Mouse (Mus musculus) heart, adult 2 months (tissue): ENCODE measurements around the gene Ccdc82. TPM values are rescaled to one million over a fixed set of nuclear protein-coding genes. Genes with fewer than 3 reads are reported as not detected.

Experiments used
- DNase-seq, 2 experiments: peaks; one replicate each; pipeline ENCODE4 v3.0.0; 2021
- H3K27ac ChIP-seq: fragments of 200-600 bp; 2 replicates; pipeline ENCODE4 v1.8.1; 2022
- H3K27me3 ChIP-seq: fragments of 200-500 bp; 2 replicates; pipeline ENCODE4 v1.6.1; 2012; ENCODE audit warnings: mild to moderate bottlenecking, low read length, inconsistent platforms, mixed read lengths; ENCODE audit not compliant: control insufficient read depth, insufficient read depth
- H3K36me3 ChIP-seq: fragments of 200-500 bp; 2 replicates; pipeline ENCODE4 v1.6.1; 2012; ENCODE audit warnings: low read length, inconsistent platforms; ENCODE audit not compliant: control insufficient read depth, insufficient read depth
- H3K4me1 ChIP-seq: fragments of 200-500 bp; 2 replicates; pipeline ENCODE4 v1.6.1; 2011; ENCODE audit warnings: low read length; ENCODE audit not compliant: control insufficient read depth, insufficient read depth
- H3K4me3 ChIP-seq: fragments of 200-600 bp; 2 replicates; pipeline ENCODE4 v1.8.1; 2022
- H3K79me2 ChIP-seq: fragments of 200-500 bp; replicated peaks from 2 replicates; pipeline ENCODE4 v1.6.1; 2012; ENCODE audit warnings: mild to moderate bottlenecking, inconsistent platforms, low read length, moderate library complexity, mixed read lengths; ENCODE audit not compliant: control insufficient read depth, insufficient read depth
- H3K9ac ChIP-seq: fragments of 200-500 bp; 2 replicates; pipeline ENCODE4 v1.6.1; 2012; ENCODE audit warnings: low read depth, mild to moderate bottlenecking, control low read depth, inconsistent platforms, low read length, mixed read lengths
- CTCF ChIP-seq: fragments of 200-600 bp; IDR thresholded peaks from 2 replicates; pipeline ENCODE4 v1.8.1; 2022; ENCODE audit warnings: antibody characterized with exemption, mild to moderate bottlenecking, moderate library complexity
- EP300 ChIP-seq: fragments of 200-500 bp; IDR thresholded peaks from 2 replicates; pipeline ENCODE4 v1.6.1; 2011; ENCODE audit warnings: low read depth, low read length, control low read depth; ENCODE audit not compliant: insufficient read depth
- POLR2A ChIP-seq: fragments of 200-500 bp; IDR thresholded peaks from 2 replicates; pipeline ENCODE4 v1.6.1; 2011; ENCODE audit warnings: mild to moderate bottlenecking, low read depth, low read length, control low read depth; ENCODE audit not compliant: insufficient read depth
- WGBS: fragments of 180-500 bp; shearing (Covaris S2); methylation state at CpG from one replicate; pipeline ENCODE4 v1.1.7; 2018; 5-methylcytosine and 5-hydroxymethylcytosine counted together
- intact Hi-C: fragments of 180-260 bp; cut with DNase I; formaldehyde crosslinking; loops from one replicate; pipeline ENCODE4 v1.15.1; 2025
- polyA plus RNA-seq: library from polyadenylated mRNA; depleted of rRNA; stranded (reverse); fragments of >200 nt; gene quantifications from 2 replicates; pipeline ENCODE4 v1.2.3, GENCODE M21; 2012
- total RNA-seq, 2 experiments: library from RNA; stranded (reverse); gene quantifications; 2 replicates each; pipeline ENCODE4 v1.2.3; 2021

Ccdc82 gene
- total and polyA plus RNA-seq, 3 experiments: 4.6 to 9.3 (median 8.5) TPM

GRCm38 (mm10) chr9:13230553-13230952 is 16.2 kb upstream of the Ccdc82 start:
- no peak overlapping the region for H3K9ac ChIP-seq
- intact Hi-C loops: loop anchor here (2.0 to 5.0 kb wide), 2 partner anchors 422 to 1112 kb away; no protein-coding TSS in a partner anchor
- no peak for DNase-seq
- 12% methylated on average over 4 of the region's 4 CpGs for WGBS
- H3K4me3 ChIP-seq: no peak overlapping the region
- no peaks in the 10 kb centered on the region for H3K36me3 ChIP-seq
- H3K4me1 ChIP-seq: no peaks in the 10 kb centered on the region
- no peaks in the 10 kb centered on the region for H3K79me2 ChIP-seq
- TF ChIP-seq CTCF: no peak
- 0 out of 2 replicates have a peak, but pooled peaks cover 2% of the 10 kb centered on the region for H3K27me3 ChIP-seq
- no peak overlapping the region for H3K27ac ChIP-seq

GRCm38 (mm10) chr9:13231545-13232216 is 15.1 kb upstream of the Ccdc82 start:
- H3K9ac ChIP-seq: no peak overlapping the region
- no peaks in the 10 kb centered on the region for H3K27me3 ChIP-seq
- TF ChIP-seq EP300 (0 out of 2 replicates have a peak, but pooled peaks have one; percentile 40), CTCF (peak; percentile 94), POLR2A (no peak)
- no peaks in the 10 kb centered on the region for H3K36me3 ChIP-seq
- H3K27ac ChIP-seq: no peak overlapping the region
- H3K4me3 ChIP-seq: no peak overlapping the region
- no peaks in the 10 kb centered on the region for H3K79me2 ChIP-seq
- no peak for DNase-seq
- no peaks in the 10 kb centered on the region for H3K4me1 ChIP-seq
- intact Hi-C loops: loop anchor here (1.0 to 5.0 kb wide), 3 partner anchors 421 to 1111 kb away; no protein-coding TSS in a partner anchor
- WGBS: 20% methylated on average over 5 of the region's 5 CpGs

- peaks cover 11% of the 10 kb centered on the region for H3K36me3 ChIP-seq
- H3K9ac ChIP-seq: no peak overlapping the region
- H3K27me3 ChIP-seq: no peaks in the 10 kb centered on the region
- no peak for TF ChIP-seq EP300
- peak; percentile 74 for TF ChIP-seq CTCF
- intact Hi-C loops: no loop called here
- H3K79me2 ChIP-seq: no peaks in the 10 kb centered on the region
- peaks cover 2% of the 10 kb centered on the region for H3K4me1 ChIP-seq
- no peak overlapping the region for H3K27ac ChIP-seq
- no peak overlapping the region for H3K4me3 ChIP-seq
- no peak for DNase-seq
Measured at GRCm38 (mm10) chr9:13242321-13242720, 4.4 kb upstream of the Ccdc82 start.

- Histone ChIP-seq H3K4me3 (peak within 1 kb of the TSS; percentile 67), H3K4me1 (peaks cover 4% of the 10 kb centered on the region), H3K27ac (peak within 1 kb of the TSS; percentile 62), H3K9ac (peak within 1 kb of the TSS; percentile 79), H3K36me3 (peaks cover 14% of the 10 kb centered on the region), H3K27me3 (no peaks in the 10 kb centered on the region), H3K79me2 (no peaks in the 10 kb centered on the region)
- peak; percentile 43 to 55 for DNase-seq
- TF ChIP-seq POLR2A (no peak), CTCF (no peak), EP300 (no peak)
- WGBS: 4% methylated on average over 10 of the region's 10 CpGs
- intact Hi-C loops: loop anchor here (2.0 to 5.0 kb wide), 2 partner anchors 51 to 327 kb away; partner anchors contain the start of gene Maml2
Measured at GRCm38 (mm10) chr9:13245481-13245880, 1.3 kb upstream of the Ccdc82 start, which contains the start of gene Jrkl. Gene Jrkl, minus strand, starts transcription at chr9:13245829.

GRCm38 (mm10) chr9:13248104-13248503 is 1.3 kb downstream of the Ccdc82 start:
- Histone ChIP-seq H3K27ac (no peak overlapping the region), H3K36me3 (peaks cover 14% of the 10 kb centered on the region), H3K4me3 (no peak overlapping the region), H3K4me1 (peaks cover 4% of the 10 kb centered on the region), H3K27me3 (no peaks in the 10 kb centered on the region), H3K79me2 (no peaks in the 10 kb centered on the region), H3K9ac (no peak overlapping the region)
- DNase-seq: no peak
- WGBS: 90% methylated on average over 4 of the region's 4 CpGs
- TF ChIP-seq POLR2A (no peak), EP300 (no peak), CTCF (no peak)
- intact Hi-C loops: loop anchor here (5.0 kb wide), 1 partner anchor 324 kb away; no protein-coding TSS in a partner anchor

- Histone ChIP-seq H3K27me3 (no peaks in the 10 kb centered on the region), H3K9ac (no peak overlapping the region), H3K36me3 (peaks cover 3% of the 10 kb centered on the region), H3K4me1 (peaks cover 3% of the 10 kb centered on the region; the same call in 1 of the 2 replicates), H3K4me3 (no peak overlapping the region), H3K27ac (no peak overlapping the region), H3K79me2 (no peaks in the 10 kb centered on the region)
- no peak for TF ChIP-seq EP300
- no peak for TF ChIP-seq CTCF
- DNase-seq: no peak
- intact Hi-C loops: no loop called here
- WGBS: 88% methylated on average over 2 of the region's 2 CpGs
Measured at GRCm38 (mm10) chr9:13251251-13251650, 4.5 kb downstream of the Ccdc82 start.
